Mouse (Mus musculus) ES-Bruce4 (cell line): Measurements from ENCODE around the gene Eef1akmt2.
A peak's percentile ranks its signal among the peaks of the same experiment; 100 is the strongest.

Experiments
- CTCF ChIP-seq: IDR thresholded peaks from one replicate; pipeline ENCODE4 v1.8.1; 2011; ENCODE audit warnings: low read depth, low read length
- EP300 ChIP-seq: IDR thresholded peaks from 2 replicates; pipeline ENCODE4 v1.6.1; 2011; ENCODE audit warnings: low read depth, low read length; ENCODE audit not compliant: insufficient read depth

GRCm38 (mm10) chr7:132852173-132852844 lies at the start of gene Eef1akmt2:
- TF ChIP-seq CTCF (peak; percentile 29), EP300 (no peak)
